Mouse (Mus musculus) intestine, embryonic 14.5 days (tissue): Measurements from ENCODE around the gene Krcc1. TPM values are rescaled to one million over a fixed set of nuclear protein-coding genes. Genes with fewer than 3 reads are reported as not detected.
"Not testable (repeated sequence)": the region's sequence is repeated elsewhere in the genome, so short reads cannot be mapped to it uniquely, and the experiment has no call there.

Source experiments
- ATAC-seq: fragments of 200-750 bp; cut with Nextera tagmentation; replicated peaks from 2 replicates; pipeline ENCODE4 v1.8.0; 2017; ENCODE audit warnings: low read depth, moderate number of reproducible peaks, moderate TSS enrichment, moderate library complexity; ENCODE audit not compliant: low FRiP score, low TSS enrichment
- DNase-seq: peaks from one replicate; pipeline ENCODE4 v3.0.0-alpha.2; 2018; ENCODE audit warnings: low spot score
- H3K27ac ChIP-seq: fragments of 300-500 bp; sonication (generic); 2 replicates; pipeline ENCODE4 v1.5.1; 2014; ENCODE audit warnings: low read depth, mild to moderate bottlenecking, control low read depth
- H3K27me3 ChIP-seq: fragments of 300-500 bp; sonication (generic); replicated peaks from 2 replicates; pipeline ENCODE4 v1.6.1; 2014; ENCODE audit warnings: low read length, control low read depth; ENCODE audit not compliant: control insufficient read depth, insufficient read depth
- H3K36me3 ChIP-seq: fragments of 300-500 bp; sonication (generic); 2 replicates; pipeline ENCODE4 v1.6.1; 2014; ENCODE audit warnings: low read length, control low read depth; ENCODE audit not compliant: control insufficient read depth, insufficient read depth
- H3K4me1 ChIP-seq: fragments of 300-500 bp; sonication (generic); replicated peaks from 2 replicates; pipeline ENCODE4 v1.6.1; 2014; ENCODE audit warnings: low read length, control low read depth, mixed read lengths; ENCODE audit not compliant: control insufficient read depth, insufficient read depth
- H3K4me2 ChIP-seq: fragments of 300-500 bp; sonication (generic); 2 replicates; pipeline ENCODE4 v1.6.1; 2014; ENCODE audit warnings: low read length
- H3K4me3 ChIP-seq: fragments of 300-500 bp; sonication (generic); 2 replicates; pipeline ENCODE4 v1.5.1; 2014; ENCODE audit warnings: low read depth, low read length, control low read depth, mixed read lengths
- H3K9ac ChIP-seq: fragments of 300-500 bp; sonication (generic); 2 replicates; pipeline ENCODE4 v1.6.1; 2014; ENCODE audit warnings: mild to moderate bottlenecking, low read length
- H3K9me3 ChIP-seq: fragments of 300-500 bp; sonication (generic); 2 replicates; pipeline ENCODE4 v1.6.1; 2016; ENCODE audit warnings: low read length, control low read depth; ENCODE audit not compliant: control insufficient read depth
- WGBS: fragments of 180-500 bp; shearing (Covaris S2); extraction: QIAGEN DNeasy Blood & Tissue Kit; methylation state at CpG from one replicate; pipeline ENCODE4 v1.1.7; 2014; 5-methylcytosine and 5-hydroxymethylcytosine counted together
- polyA plus RNA-seq: library from polyadenylated mRNA; unstranded; fragments of >200 nt; fragmentation: Nextera tagmentation; extraction: Ambion mirVana; gene quantifications from 2 replicates; pipeline ENCODE4 v1.2.1, GENCODE M21; 2014

The Krcc1 gene
- polyA plus RNA-seq, 1 experiment from 2014 or later, result 55.7 TPM

- not testable (repeated sequence) for H3K4me2 ChIP-seq, H3K9me3 ChIP-seq, H3K4me1 ChIP-seq, H3K9ac ChIP-seq, H3K27me3 ChIP-seq, H3K4me3 ChIP-seq, H3K27ac ChIP-seq, ATAC-seq, H3K36me3 ChIP-seq
- WGBS, result 97% methylated on average over 6 of the region's 6 CpGs
- peak; percentile 43 for DNase-seq
These were observed 1.8 kb upstream of the Krcc1 start for GRCm38 (mm10) chr6:71269686-71270050.

- peak overlapping the region; percentile 97 for H3K27ac ChIP-seq
- no peaks in the 10 kb centered on the region for H3K27me3 ChIP-seq
- peak; percentile 29 for ATAC-seq
- 27% methylated on average over 13 of the region's 14 CpGs for WGBS
- peak overlapping the region; percentile 51 for H3K9ac ChIP-seq
- H3K4me1 ChIP-seq, result peaks cover 4% of the 10 kb centered on the region; the same call in 1 of the 2 replicates
- peak overlapping the region; percentile 76 for H3K4me2 ChIP-seq
- no peaks in the 10 kb centered on the region for H3K36me3 ChIP-seq
- DNase-seq, result peak; percentile 75
- H3K4me3 ChIP-seq, result peak overlapping the region; percentile 95
- no peaks in the 10 kb centered on the region for H3K9me3 ChIP-seq
These were observed 998 bp upstream of the Krcc1 start for GRCm38 (mm10) chr6:71270301-71271056.

DNA sequence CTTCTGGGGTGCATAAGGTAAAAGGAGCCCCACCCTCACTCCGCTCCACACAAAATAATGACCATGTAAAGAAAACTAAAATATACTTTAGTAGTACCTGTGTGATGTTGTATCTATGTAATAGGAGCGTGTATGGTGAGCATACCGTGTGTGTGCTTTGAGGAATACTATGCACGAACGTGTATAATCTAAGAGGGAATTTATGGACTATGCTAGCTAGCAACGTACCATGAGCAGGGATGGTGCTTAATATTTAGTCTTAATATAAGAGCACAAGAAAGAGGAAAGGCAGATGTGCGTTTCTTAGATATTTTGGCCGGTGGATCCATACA is 454 bp upstream of the Krcc1 start:
- DNase-seq, result no peak
- Histone ChIP-seq H3K27me3 (no peaks in the 10 kb centered on the region), H3K27ac (peak overlapping the region; percentile 97), H3K9me3 (no peaks in the 10 kb centered on the region), H3K36me3 (no peaks in the 10 kb centered on the region), H3K9ac (peak overlapping the region; percentile 51), H3K4me3 (peak overlapping the region; percentile 95), H3K4me2 (peak overlapping the region; percentile 76), H3K4me1 (peaks cover 4% of the 10 kb centered on the region; the same call in 1 of the 2 replicates)
- ATAC-seq, result peak; percentile 59; the same call in 1 of the 2 replicates
- WGBS, result 2% methylated on average over 8 of the region's 8 CpGs

- Histone ChIP-seq H3K36me3 (no peaks in the 10 kb centered on the region), H3K4me3 (peak overlapping the region; percentile 95), H3K27ac (peak overlapping the region; percentile 97), H3K9ac (peak overlapping the region; percentile 99), H3K4me1 (peaks cover 4% of the 10 kb centered on the region; the same call in 1 of the 2 replicates), H3K4me2 (peak overlapping the region; percentile 76), H3K9me3 (no peaks in the 10 kb centered on the region), H3K27me3 (no peaks in the 10 kb centered on the region)
- WGBS, result 1% methylated on average over 11 of the region's 11 CpGs
- DNase-seq (no peak), ATAC-seq (no peak)
These were observed 852 bp downstream of the Krcc1 start for GRCm38 (mm10) chr6:71272316-71272741.

GRCm38 (mm10) chr6:71273715-71274114 is 2.2 kb downstream of the Krcc1 start:
- WGBS, result 83% methylated on average over 1 of the region's 1 CpGs
- no peak for ATAC-seq
- no peaks in the 10 kb centered on the region for H3K36me3 ChIP-seq
- H3K9ac ChIP-seq, result no peak overlapping the region
- no peak overlapping the region for H3K4me2 ChIP-seq
- H3K4me1 ChIP-seq, result peaks cover 4% of the 10 kb centered on the region; the same call in 1 of the 2 replicates
- peak; percentile 21 for DNase-seq
- no peaks in the 10 kb centered on the region for H3K27me3 ChIP-seq
- no peak overlapping the region for H3K4me3 ChIP-seq
- no peak overlapping the region for H3K27ac ChIP-seq
- H3K9me3 ChIP-seq, result no peaks in the 10 kb centered on the region

DNA sequence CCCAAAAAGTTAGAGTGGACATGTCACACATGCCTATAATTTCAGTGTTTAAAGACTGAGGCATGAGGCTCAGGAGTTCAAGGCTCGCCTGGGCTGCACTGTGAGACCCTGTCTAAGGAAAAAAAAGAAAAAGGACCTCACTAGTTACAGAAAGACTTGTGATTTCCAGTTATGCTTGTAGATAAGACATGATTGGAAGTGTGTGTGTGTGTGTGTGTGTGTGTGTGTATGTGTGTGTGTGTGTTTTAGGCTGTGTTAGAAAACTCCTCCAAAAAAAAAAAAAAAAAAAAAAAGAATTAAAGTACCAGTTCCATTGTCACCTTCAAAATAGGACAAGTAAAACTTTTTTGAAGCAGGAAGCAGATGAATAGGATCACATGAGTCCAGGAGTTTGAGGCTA is 3.1 kb downstream of the Krcc1 start:
- Histone ChIP-seq H3K27ac (no peak overlapping the region), H3K27me3 (no peaks in the 10 kb centered on the region), H3K4me3 (no peak overlapping the region), H3K9ac (no peak overlapping the region), H3K4me1 (peaks cover 4% of the 10 kb centered on the region; the same call in 1 of the 2 replicates), H3K36me3 (no peaks in the 10 kb centered on the region), H3K4me2 (no peak overlapping the region), H3K9me3 (no peaks in the 10 kb centered on the region)
- WGBS, result 86% methylated on average over 1 of the region's 1 CpGs
- ATAC-seq (no peak), DNase-seq (no peak)

DNA sequence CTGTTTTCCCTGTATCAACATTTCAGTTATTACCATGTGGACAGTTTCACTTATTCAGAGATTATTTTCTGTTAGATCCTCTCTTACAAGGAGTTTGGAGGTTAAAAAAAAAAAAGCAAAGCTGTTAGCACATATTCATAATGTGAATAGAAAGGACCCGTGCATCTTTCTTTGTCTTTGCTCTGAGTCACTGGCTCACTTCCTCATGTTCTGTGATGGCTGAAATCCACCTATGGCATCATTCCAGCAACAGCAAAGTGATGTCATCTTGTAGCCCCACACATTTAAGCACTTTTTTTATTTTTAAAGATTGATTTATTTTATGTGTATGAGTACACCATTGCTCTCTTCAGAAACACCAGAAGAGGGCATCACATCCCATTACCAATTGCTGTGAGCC is 7.9 kb downstream of the Krcc1 start:
- H3K4me3 ChIP-seq, result no peak overlapping the region
- H3K27me3 ChIP-seq, result no peaks in the 10 kb centered on the region
- H3K9ac ChIP-seq, result no peak overlapping the region
- 92% methylated on average over 1 of the region's 1 CpGs for WGBS
- H3K36me3 ChIP-seq, result peaks cover 6% of the 10 kb centered on the region
- H3K4me1 ChIP-seq, result no peaks in the 10 kb centered on the region
- no peak overlapping the region for H3K4me2 ChIP-seq
- H3K9me3 ChIP-seq, result no peaks in the 10 kb centered on the region
- DNase-seq (peak; percentile 10), ATAC-seq (no peak)
- H3K27ac ChIP-seq, result no peak overlapping the region

- no peaks in the 10 kb centered on the region for H3K9me3 ChIP-seq
- no peak overlapping the region for H3K4me2 ChIP-seq
- H3K4me1 ChIP-seq, result no peaks in the 10 kb centered on the region
- 89% methylated on average over 14 of the region's 14 CpGs for WGBS
- DNase-seq, result no peak
- no peak overlapping the region for H3K9ac ChIP-seq
- no peaks in the 10 kb centered on the region for H3K36me3 ChIP-seq
- H3K27ac ChIP-seq, result no peak overlapping the region
- H3K4me3 ChIP-seq, result no peak overlapping the region
- no peaks in the 10 kb centered on the region for H3K27me3 ChIP-seq
- ATAC-seq, result no peak
These were observed 22.0 kb downstream of the Krcc1 start for GRCm38 (mm10) chr6:71293509-71293908.

GRCm38 (mm10) chr6:71295303-71295702 is 23.8 kb downstream of the Krcc1 start:
- ATAC-seq, result no peak
- Histone ChIP-seq H3K9me3 (no peaks in the 10 kb centered on the region), H3K36me3 (no peaks in the 10 kb centered on the region), H3K4me3 (no peak overlapping the region), H3K27ac (no peak overlapping the region), H3K27me3 (no peaks in the 10 kb centered on the region), H3K9ac (no peak overlapping the region), H3K4me1 (no peaks in the 10 kb centered on the region), H3K4me2 (no peak overlapping the region)
- WGBS, result 70% methylated on average over 6 of the region's 6 CpGs
- no peak for DNase-seq
